Mouse (Mus musculus): Measurements from ENCODE around the gene Plekhd1.

Plekhd1 gene

DNA sequence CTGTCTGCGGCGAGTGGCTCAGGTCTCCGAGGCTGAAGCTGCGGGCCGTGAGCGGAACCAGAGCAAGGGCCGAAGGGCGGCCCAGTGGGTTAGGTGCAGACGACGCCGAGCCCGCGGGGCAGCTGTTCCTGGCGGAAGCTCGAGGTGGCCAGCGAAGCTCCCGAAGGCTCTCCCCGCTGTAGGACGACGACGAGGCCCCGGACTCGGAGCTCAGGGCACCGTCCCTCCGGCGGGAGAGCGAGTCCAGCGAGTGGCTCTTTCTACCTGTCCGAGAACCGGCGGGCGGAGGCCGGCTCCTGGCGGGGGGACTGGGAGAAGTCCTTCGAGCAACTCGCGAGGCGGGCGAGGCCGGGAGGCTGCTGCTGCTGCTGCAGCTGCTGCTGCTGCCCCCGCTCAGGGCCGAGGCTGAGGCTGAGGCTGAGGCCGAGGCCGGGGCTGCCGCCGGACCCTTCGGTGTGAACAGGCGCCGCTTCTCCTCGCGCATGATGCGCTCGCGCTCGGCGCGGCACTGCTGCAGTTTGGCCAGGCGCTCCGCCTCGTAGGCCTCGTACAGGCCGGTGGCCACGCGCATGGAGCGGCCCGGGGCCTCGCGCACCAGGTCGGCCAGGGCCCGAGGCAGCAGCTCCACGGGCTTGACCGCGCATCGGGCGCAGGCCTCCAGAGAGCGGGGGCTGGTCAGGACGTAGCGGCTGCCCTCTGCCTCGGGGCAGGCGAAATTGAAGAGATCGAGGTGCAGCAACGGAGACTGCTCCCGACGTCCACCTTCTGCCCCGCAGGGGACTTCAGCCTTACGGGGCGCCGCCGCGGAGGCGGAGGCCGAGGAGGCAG lies 66.4 kb downstream of the Plekhd1 start:
- peak; percentile 4 to 34 for DNase-seq

DNA sequence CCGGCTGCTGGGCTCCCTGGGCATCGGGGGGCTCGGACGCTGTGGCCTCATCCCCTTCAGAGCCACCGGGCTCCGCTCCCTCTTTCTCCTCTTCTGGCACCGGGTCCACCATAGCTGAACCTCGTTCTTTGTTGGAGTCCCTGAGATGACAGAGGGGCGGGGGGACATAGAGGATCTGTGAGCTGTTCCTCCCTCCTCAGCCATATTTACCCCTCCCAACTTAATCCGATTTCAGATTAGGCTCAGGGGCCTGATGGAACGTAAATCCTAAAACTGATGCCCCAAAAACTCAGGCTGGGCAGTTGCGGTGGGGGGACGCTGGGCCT lies 67.0 kb downstream of the Plekhd1 start:
- no peak for DNase-seq

DNA sequence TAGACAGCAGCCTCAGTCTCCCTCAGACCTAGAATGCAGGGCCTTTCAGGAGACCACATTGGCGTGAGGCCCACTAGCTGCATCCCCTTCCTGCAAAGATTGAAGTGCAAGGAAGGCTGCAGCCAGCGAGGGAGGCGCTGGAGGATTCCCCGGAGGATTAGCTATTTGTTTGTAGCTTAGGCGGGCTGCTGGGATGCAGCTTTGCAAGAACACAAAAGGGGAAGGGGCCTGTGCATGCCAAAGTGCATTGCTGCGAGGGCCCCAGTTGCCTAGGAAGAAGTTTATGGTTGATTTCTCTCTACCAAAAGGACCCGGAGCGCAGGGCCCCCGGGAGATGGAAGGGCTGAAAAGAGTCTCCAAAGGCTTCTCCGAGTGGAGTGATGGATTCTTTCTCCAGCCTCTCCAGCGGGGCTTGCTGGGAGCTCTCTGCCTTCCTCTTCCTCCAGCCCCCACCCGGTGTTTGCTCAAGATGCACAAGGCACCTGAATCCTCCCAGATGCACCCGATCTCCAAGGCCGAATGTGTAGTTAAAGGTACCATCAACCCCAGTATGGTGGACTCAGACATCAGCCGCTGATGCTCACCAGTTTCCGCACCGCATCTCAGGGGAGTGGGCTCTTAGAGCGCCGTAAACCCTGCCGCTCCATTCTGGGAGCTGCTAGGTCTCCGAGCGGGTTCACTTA lies 67.5 kb downstream of the Plekhd1 start:
- no peak for DNase-seq

DNA sequence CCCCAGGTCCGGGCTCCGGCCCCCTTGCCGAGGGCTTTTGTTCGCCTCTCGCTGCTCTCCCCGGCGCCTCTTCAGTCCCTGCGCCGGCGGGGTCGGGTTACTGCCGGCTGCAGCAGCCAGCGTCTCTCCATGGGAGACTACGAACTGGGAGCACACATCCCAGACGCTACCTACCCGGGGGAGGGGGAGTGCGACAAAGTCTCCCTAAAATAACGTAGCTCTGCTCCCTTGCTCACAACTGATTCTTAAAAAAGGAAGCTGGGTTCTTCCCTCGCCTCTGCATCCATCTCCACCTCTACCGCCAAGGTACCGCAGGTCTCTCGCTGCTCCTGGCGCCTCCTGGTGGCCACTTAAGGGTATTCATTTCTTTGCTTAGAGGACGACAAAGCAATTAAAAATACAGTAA lies 68.0 kb downstream of the Plekhd1 start, which contains the start of gene Ccdc177:
Ccdc177 (minus strand) TSS at position 292 of the 406 bp plus-strand sequence.
- DNase-seq: peak; percentile 75 to 76

DNA sequence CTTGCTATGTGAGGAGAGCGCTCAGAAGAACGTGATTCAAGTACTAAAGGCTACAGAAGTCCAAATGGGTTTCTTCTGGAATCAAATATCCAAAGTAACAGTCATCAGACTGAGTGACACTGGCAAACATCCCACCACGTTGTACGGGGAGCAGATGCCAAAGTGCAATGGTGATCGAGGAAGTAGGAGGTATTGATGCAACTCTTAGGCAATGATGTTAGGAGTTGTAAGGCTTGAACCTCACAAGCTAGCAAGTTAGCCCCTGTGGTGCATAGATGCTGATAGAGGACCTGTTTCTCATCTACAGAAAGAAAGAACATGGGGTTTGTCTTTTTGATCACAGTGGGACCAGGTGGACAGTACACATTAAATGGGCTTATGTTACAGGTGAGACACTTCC lies 70.6 kb downstream of the Plekhd1 start:
- DNase-seq: no peak

- no peak for DNase-seq
These were observed 71.7 kb downstream of the Plekhd1 start for GRCm38 (mm10) chr12:80764116-80764515.

DNA sequence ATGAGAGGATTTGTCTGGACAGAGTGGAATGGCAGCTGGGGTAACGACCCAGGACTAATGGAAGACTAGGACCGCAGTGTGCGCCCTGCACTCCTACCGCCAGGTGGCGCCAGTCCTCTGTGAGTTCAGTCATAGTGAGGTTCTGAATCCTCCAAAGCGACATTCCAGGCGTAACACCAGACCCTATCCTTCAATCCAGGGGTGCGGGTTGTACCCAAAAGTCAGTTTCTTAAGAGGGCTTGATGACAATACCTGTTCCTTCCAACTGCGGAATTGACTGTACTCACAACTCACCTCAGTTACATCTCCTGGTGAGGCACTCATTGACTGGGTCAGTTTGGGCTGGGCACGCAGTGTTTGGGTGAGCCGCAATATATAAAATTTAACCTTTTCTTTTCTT lies 77.3 kb downstream of the Plekhd1 start:
- DNase-seq: peak; percentile 50 to 61
